Mouse (Mus musculus): ENCODE results near the gene Kmo. TPM values are rescaled to one million over a fixed set of nuclear protein-coding genes. Genes with fewer than 3 reads are reported as not detected.

Gene Kmo
- polyA plus RNA-seq, 1 experiment from 2014 or later: 0.31 TPM

DNA sequence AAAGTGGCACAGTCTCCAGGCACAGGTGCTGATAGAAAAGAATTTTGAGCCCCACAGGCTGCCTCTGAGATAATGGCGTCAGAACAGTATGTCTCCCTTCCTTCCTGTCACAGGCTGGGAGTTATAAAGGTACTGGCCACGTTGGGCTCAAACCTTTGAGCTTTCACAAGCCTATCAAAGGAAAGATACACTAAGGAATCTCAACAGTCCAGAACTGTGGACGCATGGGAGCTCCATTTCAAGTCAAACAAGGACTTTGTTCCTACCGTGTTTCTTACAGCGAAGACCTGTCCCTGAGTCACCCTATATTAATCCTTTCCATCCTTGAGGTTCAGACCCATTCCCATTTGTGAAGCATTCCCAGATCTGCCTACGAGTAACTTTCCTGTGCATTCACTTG lies 57.3 kb downstream of the Kmo start:
- Histone ChIP-seq H3K4me3 (replicated peaks; ENCODE audit: low read length) (no peak overlapping the region), H3K9me3 (ENCODE audit: control insufficient read depth, low read length) (no peaks in the 10 kb centered on the region), H3K27ac (no peak overlapping the region), H3K36me3 (replicated peaks; ENCODE audit: control insufficient read depth, insufficient read depth) (no peaks in the 10 kb centered on the region), H3K9ac (no peak overlapping the region), H3K4me2 (replicated peaks) (no peak overlapping the region), H3K27me3 (ENCODE audit: control insufficient read depth, insufficient read depth, low read length) (no peaks in the 10 kb centered on the region), H3K4me1 (replicated peaks; ENCODE audit: control insufficient read depth, insufficient read depth, low read length) (no peaks in the 10 kb centered on the region)
- ATAC-seq (ENCODE audit: low FRiP score) (no peak), DNase-seq (ENCODE audit: low spot score) (no peak)
- 86% methylated on average over 6 of the region's 6 CpGs for WGBS

DNA sequence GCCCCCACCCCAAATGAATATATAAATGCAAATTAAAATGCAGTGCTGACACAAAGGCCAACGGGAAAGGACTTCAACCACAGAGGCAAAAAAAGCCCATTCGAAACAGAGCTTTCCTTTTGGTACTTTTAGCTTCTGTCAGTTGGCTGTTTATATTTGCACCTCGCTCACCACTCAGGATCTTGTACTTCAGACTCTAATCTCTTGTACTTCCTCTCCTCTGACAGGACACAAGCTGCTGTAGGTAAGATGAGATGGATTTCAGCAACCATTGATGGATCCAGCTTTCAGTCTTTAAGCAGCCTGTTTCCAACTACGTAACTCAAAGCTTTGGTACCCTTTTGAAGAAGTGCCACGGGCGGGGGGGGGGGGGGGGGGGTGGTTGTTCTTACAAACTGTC lies 60.8 kb downstream of the Kmo start:
- Histone ChIP-seq H3K4me1 (replicated peaks; ENCODE audit: control insufficient read depth, insufficient read depth, low read length) (no peaks in the 10 kb centered on the region), H3K4me2 (replicated peaks) (no peak overlapping the region), H3K27ac (no peak overlapping the region), H3K4me3 (replicated peaks; ENCODE audit: low read length) (no peak overlapping the region), H3K36me3 (replicated peaks; ENCODE audit: control insufficient read depth, insufficient read depth) (peaks cover 1% of the 10 kb centered on the region; the same call in 1 of the 2 replicates), H3K9me3 (ENCODE audit: control insufficient read depth, low read length) (no peaks in the 10 kb centered on the region), H3K9ac (no peak overlapping the region), H3K27me3 (ENCODE audit: control insufficient read depth, insufficient read depth, low read length) (no peaks in the 10 kb centered on the region)
- no peak for ATAC-seq (ENCODE audit: low FRiP score)
- DNase-seq (ENCODE audit: low spot score): no peak
- 88% methylated on average over 6 of the region's 6 CpGs for WGBS

DNA sequence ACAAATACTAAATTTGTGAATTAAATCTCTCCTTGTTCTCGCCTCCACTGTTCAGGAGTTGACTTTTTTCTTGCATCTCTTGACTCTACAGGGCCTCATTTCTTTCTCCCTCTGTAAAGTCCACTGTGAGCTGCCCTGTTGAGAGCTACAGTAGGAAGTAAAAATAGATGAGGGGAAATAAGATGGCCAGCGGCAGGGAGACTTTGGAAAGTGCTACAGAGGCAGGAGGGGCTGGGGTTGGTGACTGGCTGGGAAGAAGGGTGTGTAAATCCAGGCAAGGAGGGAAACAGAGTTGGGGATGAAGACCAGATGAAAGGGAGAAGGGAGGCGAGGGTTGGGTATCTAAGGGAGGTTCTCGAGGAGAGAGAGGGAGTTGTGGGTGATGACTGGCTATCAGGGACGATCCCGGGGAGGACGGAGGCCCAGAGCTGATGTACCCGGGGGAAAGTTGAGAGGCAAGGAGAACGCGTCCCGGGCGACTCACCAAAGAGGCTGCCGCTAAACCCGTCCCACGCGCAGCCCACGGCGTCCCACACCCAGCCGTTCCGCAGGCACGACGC lies 71.6 kb downstream of the Kmo start:
- Histone ChIP-seq H3K4me1 (replicated peaks; ENCODE audit: control insufficient read depth, insufficient read depth, low read length) (peaks cover 24% of the 10 kb centered on the region), H3K27ac (peak overlapping the region; percentile 86), H3K36me3 (replicated peaks; ENCODE audit: control insufficient read depth, insufficient read depth) (peaks cover 11% of the 10 kb centered on the region), H3K27me3 (ENCODE audit: control insufficient read depth, insufficient read depth, low read length) (no peaks in the 10 kb centered on the region), H3K4me3 (replicated peaks; ENCODE audit: low read length) (peak overlapping the region; percentile 58), H3K4me2 (replicated peaks) (peak overlapping the region; percentile 79), H3K9me3 (ENCODE audit: control insufficient read depth, low read length) (no peaks in the 10 kb centered on the region), H3K9ac (peak overlapping the region; percentile 70)
- no peak for ATAC-seq (ENCODE audit: low FRiP score)
- WGBS: 1% methylated on average over 22 of the region's 22 CpGs
- DNase-seq (ENCODE audit: low spot score): no peak

DNA sequence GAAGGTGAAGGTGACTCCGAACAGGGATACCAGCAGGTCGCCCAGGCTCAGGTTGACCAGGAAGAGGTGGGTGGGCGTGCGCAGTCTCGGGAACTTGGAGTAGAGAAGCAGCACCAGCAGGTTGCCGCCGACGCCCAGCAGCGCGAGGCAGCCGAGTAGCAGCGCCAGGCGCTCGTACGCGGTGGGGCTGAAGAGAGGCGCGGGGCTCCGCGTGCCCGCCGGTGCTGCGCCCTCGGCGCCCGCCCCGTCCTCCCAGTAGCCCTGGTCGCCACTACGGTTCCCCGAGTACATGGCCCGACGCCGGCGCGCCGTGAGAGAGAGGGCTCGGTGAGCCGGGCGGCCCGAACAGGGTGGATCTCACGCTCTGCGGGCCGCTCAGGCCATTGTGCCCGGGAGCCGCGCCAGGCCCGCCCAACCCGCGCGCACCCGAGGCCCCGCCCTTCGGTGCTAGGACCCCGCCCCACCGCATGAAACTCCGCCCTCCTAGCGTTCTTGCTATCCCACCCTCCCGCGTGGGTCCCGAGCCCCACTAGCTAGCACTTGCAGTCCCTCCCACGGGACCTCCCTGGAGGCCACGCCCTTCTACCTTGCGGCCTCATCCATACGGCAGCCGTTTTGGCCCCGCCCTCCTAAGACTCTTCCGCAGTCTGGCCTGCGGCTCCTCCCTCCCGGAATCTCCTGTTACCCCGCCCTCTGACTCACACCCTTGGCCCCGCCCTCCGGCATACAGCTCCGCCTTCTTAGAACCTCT lies 72.2 kb downstream of the Kmo start, which contains the start of the genes Opn3 and Chml:
TSS of gene Opn3 (minus strand) at position 531 of the 751 bp plus-strand sequence.
TSS of gene Chml (minus strand) at position 656 of the 751 bp plus-strand sequence.
- WGBS: 2% methylated on average over 53 of the region's 73 CpGs
- ATAC-seq (ENCODE audit: low FRiP score): peak; percentile 97
- H3K4me3 ChIP-seq (replicated peaks; ENCODE audit: low read length): peak within 1 kb of the TSS; percentile 58

DNA sequence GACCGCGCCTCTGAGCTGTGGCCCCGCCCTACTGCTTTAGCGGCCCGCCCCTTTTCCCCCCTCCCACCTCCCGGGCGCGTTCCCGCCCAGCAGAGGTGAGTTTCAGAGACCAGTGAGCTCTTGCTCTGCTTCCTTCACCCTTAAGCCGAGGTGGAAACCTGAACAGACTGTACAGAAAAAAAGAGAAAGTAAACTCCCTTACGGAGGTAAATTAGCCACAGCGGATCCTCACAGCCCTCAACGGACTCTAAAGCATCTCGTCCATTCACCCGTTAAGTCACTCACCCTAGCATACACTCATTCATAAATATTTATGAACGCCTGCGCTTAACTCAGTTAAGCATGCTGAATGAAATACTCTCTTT lies 72.8 kb downstream of the Kmo start:
- Histone ChIP-seq H3K27ac (no peak overlapping the region), H3K9ac (peak overlapping the region; percentile 1; the same call in 1 of the 2 replicates)

More for the DNA sequence above, 72.2 kb downstream of the Kmo start, which contains the start of the genes Opn3 and Chml:
- Histone ChIP-seq H3K9ac (peak within 1 kb of the TSS; percentile 70), H3K9me3 (ENCODE audit: control insufficient read depth, low read length) (no peaks in the 10 kb centered on the region), H3K4me2 (replicated peaks) (peak within 1 kb of the TSS; percentile 79), H3K4me1 (replicated peaks; ENCODE audit: control insufficient read depth, insufficient read depth, low read length) (peaks cover 24% of the 10 kb centered on the region), H3K36me3 (replicated peaks; ENCODE audit: control insufficient read depth, insufficient read depth) (peaks cover 5% of the 10 kb centered on the region), H3K27me3 (ENCODE audit: control insufficient read depth, insufficient read depth, low read length) (no peaks in the 10 kb centered on the region), H3K27ac (peak within 1 kb of the TSS; percentile 86)
- DNase-seq (ENCODE audit: low spot score): peak; percentile 96

DNA sequence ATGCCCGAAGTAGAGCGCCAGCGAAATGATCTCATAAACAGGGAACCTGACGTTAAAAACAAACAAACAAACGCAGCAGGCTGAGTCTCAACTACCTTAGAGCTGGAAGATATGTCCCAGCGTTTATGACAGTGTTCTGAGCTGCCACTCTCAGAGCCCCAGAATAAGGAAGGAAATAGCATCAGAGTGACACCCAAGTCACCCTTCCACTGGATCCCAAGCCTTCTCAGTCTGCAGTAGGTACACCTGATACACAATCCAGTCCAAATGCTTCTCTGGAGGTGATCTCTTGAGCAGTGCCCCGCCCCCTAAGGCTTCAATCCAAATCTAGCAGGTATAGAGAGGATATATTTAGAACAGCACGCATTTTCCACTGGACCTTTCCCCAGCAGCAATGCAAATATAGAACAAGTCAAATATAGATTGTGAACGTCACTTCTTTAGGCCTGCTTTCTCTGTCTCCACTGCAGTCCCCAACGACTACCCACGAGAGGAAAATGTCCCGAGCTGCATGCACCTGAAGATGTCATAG lies 73.3 kb downstream of the Kmo start:
- Histone ChIP-seq H3K4me1 (replicated peaks; ENCODE audit: control insufficient read depth, insufficient read depth, low read length) (peaks cover 24% of the 10 kb centered on the region), H3K36me3 (replicated peaks; ENCODE audit: control insufficient read depth, insufficient read depth) (no peaks in the 10 kb centered on the region), H3K9ac (peak overlapping the region; percentile 1; the same call in 1 of the 2 replicates), H3K27me3 (ENCODE audit: control insufficient read depth, insufficient read depth, low read length) (no peaks in the 10 kb centered on the region), H3K4me3 (replicated peaks; ENCODE audit: low read length) (peak overlapping the region; percentile 58), H3K4me2 (replicated peaks) (peak overlapping the region; percentile 79), H3K9me3 (ENCODE audit: control insufficient read depth, low read length) (no peaks in the 10 kb centered on the region), H3K27ac (no peak overlapping the region)
- 47% methylated on average over 12 of the region's 12 CpGs for WGBS
- 0 out of 2 replicates have a peak, but pooled peaks have one; percentile 0 for ATAC-seq (ENCODE audit: low FRiP score)
- no peak for DNase-seq (ENCODE audit: low spot score)

More for the DNA sequence above, 72.8 kb downstream of the Kmo start:
- Histone ChIP-seq H3K4me1 (replicated peaks; ENCODE audit: control insufficient read depth, insufficient read depth, low read length) (peaks cover 24% of the 10 kb centered on the region), H3K36me3 (replicated peaks; ENCODE audit: control insufficient read depth, insufficient read depth) (no peaks in the 10 kb centered on the region), H3K9me3 (ENCODE audit: control insufficient read depth, low read length) (no peaks in the 10 kb centered on the region), H3K27me3 (ENCODE audit: control insufficient read depth, insufficient read depth, low read length) (no peaks in the 10 kb centered on the region), H3K4me2 (replicated peaks) (peak overlapping the region; percentile 79), H3K4me3 (replicated peaks; ENCODE audit: low read length) (peak overlapping the region; percentile 58)
- no peak for DNase-seq (ENCODE audit: low spot score)
- no peak for ATAC-seq (ENCODE audit: low FRiP score)
- under 1% methylated on average over 17 of the region's 17 CpGs for whole genome bisulfite sequencing

DNA sequence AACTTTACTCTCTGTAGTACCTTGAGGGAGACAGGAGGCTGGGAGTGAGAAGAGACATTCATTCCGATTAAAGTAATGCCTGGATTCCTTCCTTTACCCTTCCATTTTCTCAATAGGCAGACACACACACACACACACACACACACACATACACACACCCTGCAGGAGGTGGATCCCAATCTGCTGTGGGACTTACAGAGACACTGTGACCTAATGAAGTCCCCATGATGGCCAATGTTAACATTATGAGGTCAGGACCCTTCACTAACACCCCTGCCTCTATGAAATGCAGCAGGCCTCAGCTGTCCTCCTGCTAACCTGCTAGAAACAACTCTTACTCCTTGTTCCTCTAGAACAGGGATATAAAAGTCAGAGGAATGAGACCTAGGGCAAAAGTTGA lies 78.1 kb downstream of the Kmo start, which contains the start of gene Wdr64:
TSS of gene Wdr64 (plus strand) at position 301 of the 400 bp plus-strand sequence.
- Histone ChIP-seq H3K4me1 (replicated peaks; ENCODE audit: control insufficient read depth, insufficient read depth, low read length) (no peaks in the 10 kb centered on the region), H3K27me3 (ENCODE audit: control insufficient read depth, insufficient read depth, low read length) (no peaks in the 10 kb centered on the region), H3K9me3 (ENCODE audit: control insufficient read depth, low read length) (no peaks in the 10 kb centered on the region), H3K9ac (no peak within 1 kb of the TSS), H3K27ac (no peak within 1 kb of the TSS), H3K4me3 (replicated peaks; ENCODE audit: low read length) (no peak within 1 kb of the TSS), H3K36me3 (replicated peaks; ENCODE audit: control insufficient read depth, insufficient read depth) (no peaks in the 10 kb centered on the region), H3K4me2 (replicated peaks) (no peak within 1 kb of the TSS)
- WGBS: 82% methylated on average over 1 of the region's 1 CpGs
- ATAC-seq (ENCODE audit: low FRiP score) (no peak), DNase-seq (ENCODE audit: low spot score) (no peak)

DNA sequence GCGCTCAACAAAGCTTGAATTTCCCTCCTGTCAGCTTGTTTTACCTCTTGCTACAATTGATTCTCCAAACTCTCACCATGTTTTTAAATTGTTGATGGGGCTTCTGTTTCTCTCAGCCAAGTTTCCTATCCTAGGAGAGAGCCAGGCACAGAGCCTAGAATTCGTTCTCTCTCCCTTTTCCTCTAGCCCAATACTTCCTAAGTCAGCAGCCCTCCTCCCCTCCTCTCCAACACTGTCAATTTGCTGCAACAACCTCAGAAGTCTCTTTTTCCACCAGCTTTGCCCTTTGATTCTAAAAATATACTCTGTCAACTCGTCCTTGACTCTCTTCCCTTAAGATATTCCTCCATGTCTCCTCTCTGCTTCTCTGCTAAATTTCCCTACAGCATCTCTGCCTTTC lies 79.2 kb downstream of the Kmo start:
- 70% methylated on average over 3 of the region's 3 CpGs for WGBS
- no peak for DNase-seq (ENCODE audit: low spot score)

DNA sequence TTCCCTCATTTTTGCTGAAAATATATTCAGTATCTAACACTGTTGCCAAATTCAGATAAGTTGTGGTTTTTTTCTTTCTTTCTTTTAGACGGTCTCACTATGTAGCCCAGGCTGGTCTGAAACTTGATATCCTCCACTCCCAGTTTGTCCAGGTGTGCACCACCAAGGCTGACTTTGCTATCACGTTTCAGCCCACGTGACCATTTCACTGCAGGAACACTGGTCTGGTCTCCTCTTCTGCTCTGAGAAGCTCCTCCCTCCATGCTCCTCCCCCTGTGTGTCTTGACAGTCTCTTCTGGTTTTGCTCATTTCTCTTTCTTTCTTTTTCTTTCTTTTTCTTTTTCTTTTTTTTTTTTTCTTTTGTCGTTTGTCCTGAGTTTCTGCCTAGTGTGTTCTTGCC lies 79.6 kb downstream of the Kmo start:
- Histone ChIP-seq H3K27me3 (ENCODE audit: control insufficient read depth, insufficient read depth, low read length) (no peaks in the 10 kb centered on the region), H3K4me1 (replicated peaks; ENCODE audit: control insufficient read depth, insufficient read depth, low read length) (no peaks in the 10 kb centered on the region), H3K27ac (no peak overlapping the region), H3K9ac (no peak overlapping the region), H3K36me3 (replicated peaks; ENCODE audit: control insufficient read depth, insufficient read depth) (no peaks in the 10 kb centered on the region), H3K4me3 (replicated peaks; ENCODE audit: low read length) (no peak overlapping the region), H3K4me2 (replicated peaks) (no peak overlapping the region), H3K9me3 (ENCODE audit: control insufficient read depth, low read length) (no peaks in the 10 kb centered on the region)
- ATAC-seq (ENCODE audit: low FRiP score) (no peak), DNase-seq (ENCODE audit: low spot score) (no peak)
- 52% methylated on average over 4 of the region's 4 CpGs for WGBS

More for the DNA sequence above, 79.2 kb downstream of the Kmo start:
- no peaks in the 10 kb centered on the region for H3K4me1 ChIP-seq (replicated peaks; ENCODE audit: control insufficient read depth, insufficient read depth, low read length)
- H3K9me3 ChIP-seq (ENCODE audit: control insufficient read depth, low read length): no peaks in the 10 kb centered on the region
- H3K27ac ChIP-seq: no peak overlapping the region
- no peak for ATAC-seq (ENCODE audit: low FRiP score)
- no peak overlapping the region for H3K4me3 ChIP-seq (replicated peaks; ENCODE audit: low read length)
- H3K9ac ChIP-seq: no peak overlapping the region
- no peaks in the 10 kb centered on the region for H3K36me3 ChIP-seq (replicated peaks; ENCODE audit: control insufficient read depth, insufficient read depth)
- H3K4me2 ChIP-seq (replicated peaks): no peak overlapping the region
- H3K27me3 ChIP-seq (ENCODE audit: control insufficient read depth, insufficient read depth, low read length): no peaks in the 10 kb centered on the region

Measured in hindbrain, embryonic 14.5 days (tissue).